Mouse (Mus musculus): ENCODE data around the gene Hoxc5. TPM values are rescaled to one million over a fixed set of nuclear protein-coding genes. Genes with fewer than 3 reads are reported as not detected.

The Hoxc5 gene
- polyA plus RNA-seq, 1 experiment from 2014 or later = not detected

- no peak overlapping the region for H3K27ac ChIP-seq (ENCODE audit: low read depth, low read length)
- no peak overlapping the region for H3K4me2 ChIP-seq
- no peak overlapping the region for H3K9ac ChIP-seq (ENCODE audit: low read length)
- peaks cover 96% of the 10 kb centered on the region for H3K27me3 ChIP-seq (ENCODE audit: control insufficient read depth, insufficient read depth, low read length)
- no peaks in the 10 kb centered on the region; the same call in 1 of the 2 replicates for H3K4me1 ChIP-seq (ENCODE audit: control insufficient read depth, insufficient read depth, low read length)
- DNase-seq (ENCODE audit: low spot score, missing footprints) (peak; percentile 98), ATAC-seq (ENCODE audit: low FRiP score) (no peak)
- no peak overlapping the region for H3K4me3 ChIP-seq (ENCODE audit: low read depth, low read length)
- WGBS = 2% methylated on average over 28 of the region's 28 CpGs
- no peaks in the 10 kb centered on the region for H3K9me3 ChIP-seq (ENCODE audit: control insufficient read depth, low read length)
- H3K36me3 ChIP-seq (ENCODE audit: control insufficient read depth, insufficient read depth, low read length) = no peaks in the 10 kb centered on the region
Observed at GRCm38 (mm10) chr15:102963671-102964640, 3.3 kb upstream of the Hoxc5 start.

GRCm38 (mm10) chr15:102965003-102965891, 2.0 kb upstream of the Hoxc5 start:
- H3K4me1 ChIP-seq (ENCODE audit: control insufficient read depth, insufficient read depth, low read length) = no peaks in the 10 kb centered on the region; the same call in 1 of the 2 replicates
- H3K9me3 ChIP-seq (ENCODE audit: control insufficient read depth, low read length) = no peaks in the 10 kb centered on the region
- DNase-seq (ENCODE audit: low spot score, missing footprints) (peak; percentile 95), ATAC-seq (ENCODE audit: low FRiP score) (no peak)
- H3K27me3 ChIP-seq (ENCODE audit: control insufficient read depth, insufficient read depth, low read length) = peaks cover 98% of the 10 kb centered on the region
- no peak overlapping the region for H3K4me3 ChIP-seq (ENCODE audit: low read depth, low read length)
- H3K4me2 ChIP-seq = no peak overlapping the region
- no peak overlapping the region for H3K27ac ChIP-seq (ENCODE audit: low read depth, low read length)
- H3K9ac ChIP-seq (ENCODE audit: low read length) = no peak overlapping the region
- 2% methylated on average over 26 of the region's 26 CpGs for WGBS
- no peaks in the 10 kb centered on the region for H3K36me3 ChIP-seq (ENCODE audit: control insufficient read depth, insufficient read depth, low read length)

- Histone ChIP-seq H3K36me3 (ENCODE audit: control insufficient read depth, insufficient read depth, low read length) (no peaks in the 10 kb centered on the region), H3K4me2 (peak overlapping the region; percentile 19; the same call in 1 of the 2 replicates), H3K4me3 (ENCODE audit: low read depth, low read length) (peak overlapping the region; percentile 7; the same call in 1 of the 2 replicates), H3K9me3 (ENCODE audit: control insufficient read depth, low read length) (no peaks in the 10 kb centered on the region), H3K4me1 (ENCODE audit: control insufficient read depth, insufficient read depth, low read length) (no peaks in the 10 kb centered on the region; the same call in 1 of the 2 replicates), H3K9ac (ENCODE audit: low read length) (no peak overlapping the region), H3K27me3 (ENCODE audit: control insufficient read depth, insufficient read depth, low read length) (peaks cover 98% of the 10 kb centered on the region), H3K27ac (ENCODE audit: low read depth, low read length) (no peak overlapping the region)
- 3% methylated on average over 29 of the region's 30 CpGs for WGBS
- ATAC-seq (ENCODE audit: low FRiP score) (peak; percentile 76), DNase-seq (ENCODE audit: low spot score, missing footprints) (peak; percentile 98)
Observed at GRCm38 (mm10) chr15:102965892-102966775, 1.1 kb upstream of the Hoxc5 start.

- Histone ChIP-seq H3K4me2 (peak within 1 kb of the TSS; percentile 19; the same call in 1 of the 2 replicates), H3K9me3 (ENCODE audit: control insufficient read depth, low read length) (no peaks in the 10 kb centered on the region), H3K27ac (ENCODE audit: low read depth, low read length) (no peak within 1 kb of the TSS), H3K27me3 (ENCODE audit: control insufficient read depth, insufficient read depth, low read length) (peaks cover 98% of the 10 kb centered on the region), H3K36me3 (ENCODE audit: control insufficient read depth, insufficient read depth, low read length) (no peaks in the 10 kb centered on the region), H3K4me3 (ENCODE audit: low read depth, low read length) (peak within 1 kb of the TSS; percentile 7; the same call in 1 of the 2 replicates), H3K9ac (ENCODE audit: low read length) (no peak within 1 kb of the TSS), H3K4me1 (ENCODE audit: control insufficient read depth, insufficient read depth, low read length) (no peaks in the 10 kb centered on the region; the same call in 1 of the 2 replicates)
- WGBS = 4% methylated on average over 26 of the region's 27 CpGs
- ATAC-seq (ENCODE audit: low FRiP score) (peak; percentile 58), DNase-seq (ENCODE audit: low spot score, missing footprints) (peak; percentile 94)
Observed at GRCm38 (mm10) chr15:102966776-102967311, 399 bp upstream of the Hoxc5 start, which contains the start of gene Hoxc10. Gene Hoxc10 (plus strand): TSS chr15:102966796.

GRCm38 (mm10) chr15:102967511-102968397, 511 bp downstream of the Hoxc5 start:
- Histone ChIP-seq H3K9me3 (ENCODE audit: control insufficient read depth, low read length) (no peaks in the 10 kb centered on the region), H3K9ac (ENCODE audit: low read length) (no peak overlapping the region), H3K4me2 (no peak overlapping the region), H3K27ac (ENCODE audit: low read depth, low read length) (no peak overlapping the region), H3K27me3 (ENCODE audit: control insufficient read depth, insufficient read depth, low read length) (peaks cover 99% of the 10 kb centered on the region), H3K4me3 (ENCODE audit: low read depth, low read length) (no peak overlapping the region), H3K4me1 (ENCODE audit: control insufficient read depth, insufficient read depth, low read length) (no peaks in the 10 kb centered on the region; the same call in 1 of the 2 replicates), H3K36me3 (ENCODE audit: control insufficient read depth, insufficient read depth, low read length) (no peaks in the 10 kb centered on the region)
- ATAC-seq (ENCODE audit: low FRiP score) (no peak), DNase-seq (ENCODE audit: low spot score, missing footprints) (peak; percentile 94)
- 1% methylated on average over 34 of the region's 34 CpGs for WGBS

- H3K4me2 ChIP-seq = no peak overlapping the region
- H3K9ac ChIP-seq (ENCODE audit: low read length) = no peak overlapping the region
- no peaks in the 10 kb centered on the region; the same call in 1 of the 2 replicates for H3K4me1 ChIP-seq (ENCODE audit: control insufficient read depth, insufficient read depth, low read length)
- peaks cover 99% of the 10 kb centered on the region for H3K27me3 ChIP-seq (ENCODE audit: control insufficient read depth, insufficient read depth, low read length)
- no peak for DNase-seq (ENCODE audit: low spot score, missing footprints)
- ATAC-seq (ENCODE audit: low FRiP score) = no peak
- 21% methylated on average over 1 of the region's 1 CpGs for whole genome bisulfite sequencing
- H3K27ac ChIP-seq (ENCODE audit: low read depth, low read length) = no peak overlapping the region
- H3K4me3 ChIP-seq (ENCODE audit: low read depth, low read length) = no peak overlapping the region
- H3K36me3 ChIP-seq (ENCODE audit: control insufficient read depth, insufficient read depth, low read length) = no peaks in the 10 kb centered on the region
- no peaks in the 10 kb centered on the region for H3K9me3 ChIP-seq (ENCODE audit: control insufficient read depth, low read length)
Observed at GRCm38 (mm10) chr15:102969296-102969695, 2.1 kb downstream of the Hoxc5 start.

- Histone ChIP-seq H3K36me3 (ENCODE audit: control insufficient read depth, insufficient read depth, low read length) (no peaks in the 10 kb centered on the region), H3K9ac (ENCODE audit: low read length) (no peak overlapping the region), H3K4me1 (ENCODE audit: control insufficient read depth, insufficient read depth, low read length) (no peaks in the 10 kb centered on the region; the same call in 1 of the 2 replicates), H3K4me2 (no peak overlapping the region), H3K27me3 (ENCODE audit: control insufficient read depth, insufficient read depth, low read length) (peaks cover 98% of the 10 kb centered on the region), H3K4me3 (ENCODE audit: low read depth, low read length) (no peak overlapping the region), H3K9me3 (ENCODE audit: control insufficient read depth, low read length) (no peaks in the 10 kb centered on the region), H3K27ac (ENCODE audit: low read depth, low read length) (no peak overlapping the region)
- ATAC-seq (ENCODE audit: low FRiP score) (no peak), DNase-seq (ENCODE audit: low spot score, missing footprints) (no peak)
- WGBS = 2% methylated on average over 12 of the region's 12 CpGs
Observed at GRCm38 (mm10) chr15:102970740-102971139, 3.5 kb downstream of the Hoxc5 start.
